Mouse (Mus musculus) embryo, embryonic 10 days (tissue): ENCODE data around the gene Insig1.

Experiments used
- DNase-seq: peaks from one replicate; pipeline ENCODE4 v3.0.0-alpha.2; 2015; ENCODE audit warnings: low spot score

The Insig1 gene

GRCm38 (mm10) chr5:28122491-28123454 is 51.6 kb downstream of the Insig1 start:
- DNase-seq, result peak; percentile 92

GRCm38 (mm10) chr5:28123455-28123825 is 52.3 kb downstream of the Insig1 start:
- DNase-seq, result no peak

GRCm38 (mm10) chr5:28124321-28125230 is 53.4 kb downstream of the Insig1 start:
- peak; percentile 76 for DNase-seq
